Mouse (Mus musculus): ENCODE measurements around the gene Xlr5b. TPM values are rescaled to one million over a fixed set of nuclear protein-coding genes. Genes with fewer than 3 reads are reported as not detected.

The Xlr5b gene
- polyA plus RNA-seq, 1 experiment from 2014 or later, result not detected

Other genes starting within 250 kb of the Xlr5b start
- gene Cetn2, start 230.4 kb upstream of the Xlr5b start, polyA plus RNA-seq (2014; fragmentation: Nextera tagmentation; extraction: Ambion mirVana), result 77.3 and 87.5 TPM in 2 replicates
- 31.9 and 32.4 TPM in 2 replicates for gene Nsdhl, start 230.2 kb upstream of the Xlr5b start, polyA plus RNA-seq (2014; fragmentation: Nextera tagmentation; extraction: Ambion mirVana)
- 10.3 and 13.4 TPM in 2 replicates for gene Zfp185, start 161.5 kb upstream of the Xlr5b start, polyA plus RNA-seq (2014; fragmentation: Nextera tagmentation; extraction: Ambion mirVana)
- not detected in 2 replicates for gene Pnma5, start 111.7 kb upstream of the Xlr5b start, polyA plus RNA-seq (2014; fragmentation: Nextera tagmentation; extraction: Ambion mirVana)
- gene Pnma3, start 84.0 kb upstream of the Xlr5b start, polyA plus RNA-seq (2014; fragmentation: Nextera tagmentation; extraction: Ambion mirVana), result 0.27 TPM in 1 of 2 replicates, not detected in the other
- gene Xlr4a, start 66.3 kb upstream of the Xlr5b start, polyA plus RNA-seq (2014; fragmentation: Nextera tagmentation; extraction: Ambion mirVana), result 0.31 and 1.5 TPM in 2 replicates
- 3.3 and 7.9 TPM in 2 replicates for gene Xlr3a, start 51.7 kb upstream of the Xlr5b start, polyA plus RNA-seq (2014; fragmentation: Nextera tagmentation; extraction: Ambion mirVana)
- gene Gm14685, start 31.7 kb upstream of the Xlr5b start, polyA plus RNA-seq (2014; fragmentation: Nextera tagmentation; extraction: Ambion mirVana), result not detected in 2 replicates
- gene DXBay18, start 654 bp downstream of the Xlr5b start, polyA plus RNA-seq (2014; fragmentation: Nextera tagmentation; extraction: Ambion mirVana), result not detected in 2 replicates
- gene Spin2d, start 28.2 kb downstream of the Xlr5b start, polyA plus RNA-seq (2014; fragmentation: Nextera tagmentation; extraction: Ambion mirVana), result not detected in 2 replicates
- 5.5 and 11.3 TPM in 2 replicates for gene Xlr3b, start 43.4 kb downstream of the Xlr5b start, polyA plus RNA-seq (2014; fragmentation: Nextera tagmentation; extraction: Ambion mirVana)
- 0.17 and 1.1 TPM in 2 replicates for gene Xlr4b, start 65.5 kb downstream of the Xlr5b start, polyA plus RNA-seq (2014; fragmentation: Nextera tagmentation; extraction: Ambion mirVana)
- 12.2 and 12.9 TPM in 2 replicates for gene F8a, start 79.5 kb downstream of the Xlr5b start, polyA plus RNA-seq (2014; fragmentation: Nextera tagmentation; extraction: Ambion mirVana)
- gene Xlr4c, start 94.3 kb downstream of the Xlr5b start, polyA plus RNA-seq (2014; fragmentation: Nextera tagmentation; extraction: Ambion mirVana), result not detected in 2 replicates
- not detected in 2 replicates for gene Xlr3c, start 116.6 kb downstream of the Xlr5b start, polyA plus RNA-seq (2014; fragmentation: Nextera tagmentation; extraction: Ambion mirVana)
- gene Xlr5a, start 144.2 kb downstream of the Xlr5b start, polyA plus RNA-seq (2014; fragmentation: Nextera tagmentation; extraction: Ambion mirVana), result 0.16 TPM in 1 of 2 replicates, not detected in the other
- gene Xlr5c, start 144.2 kb downstream of the Xlr5b start, polyA plus RNA-seq (2014; fragmentation: Nextera tagmentation; extraction: Ambion mirVana), result not detected in 2 replicates
- not detected in 2 replicates for gene Gm45015, start 188.0 kb downstream of the Xlr5b start, polyA plus RNA-seq (2014; fragmentation: Nextera tagmentation; extraction: Ambion mirVana)
- gene Zfp275, start 193.8 kb downstream of the Xlr5b start, polyA plus RNA-seq (2014; fragmentation: Nextera tagmentation; extraction: Ambion mirVana), result 17.4 and 21.2 TPM in 2 replicates
- gene Gm18336, start 249.9 kb downstream of the Xlr5b start, polyA plus RNA-seq (2014; fragmentation: Nextera tagmentation; extraction: Ambion mirVana), result not detected in 2 replicates